Mouse (Mus musculus) forebrain, embryonic 16.5 days (tissue): Measurements from ENCODE around the gene Zfp110. TPM values are rescaled to one million over a fixed set of nuclear protein-coding genes. Genes with fewer than 3 reads are reported as not detected.
"Not testable (repeated sequence)": the region's sequence is repeated elsewhere in the genome, so short reads cannot be mapped to it uniquely, and the experiment has no call there.

Experiments
- ATAC-seq: fragments of 200-750 bp; cut with Nextera tagmentation; 2 replicates; pipeline ENCODE4 v1.8.0; 2017; ENCODE audit warnings: mild to moderate bottlenecking, moderate library complexity
- H3K27ac ChIP-seq: fragments of 300-500 bp; sonication (generic); 2 replicates; pipeline ENCODE4 v1.5.1; 2014; ENCODE audit warnings: low read length, control low read depth
- H3K27me3 ChIP-seq: fragments of 300-500 bp; sonication (generic); replicated peaks from 2 replicates; pipeline ENCODE4 v1.6.1; 2014; ENCODE audit warnings: low read length; ENCODE audit not compliant: control insufficient read depth, insufficient read depth
- H3K36me3 ChIP-seq: fragments of 300-500 bp; sonication (generic); 2 replicates; pipeline ENCODE4 v1.6.1; 2014; ENCODE audit not compliant: control insufficient read depth, insufficient read depth
- H3K4me1 ChIP-seq: fragments of 300-500 bp; sonication (generic); replicated peaks from 2 replicates; pipeline ENCODE4 v1.6.1; 2014; ENCODE audit warnings: low read length; ENCODE audit not compliant: control insufficient read depth, insufficient read depth
- H3K4me2 ChIP-seq: fragments of 300-500 bp; sonication (generic); 2 replicates; pipeline ENCODE4 v1.6.1; 2014; ENCODE audit warnings: mild to moderate bottlenecking, low read length, control low read depth
- H3K4me3 ChIP-seq: fragments of 300-500 bp; sonication (generic); replicated peaks from 2 replicates; pipeline ENCODE4 v1.5.1; 2014; ENCODE audit warnings: mild to moderate bottlenecking, low read length, control low read depth
- H3K9ac ChIP-seq: fragments of 300-500 bp; sonication (generic); replicated peaks from 2 replicates; pipeline ENCODE4 v1.6.1; 2014; ENCODE audit warnings: low read depth, low read length, control low read depth
- H3K9me3 ChIP-seq: fragments of 300-500 bp; sonication (generic); 2 replicates; pipeline ENCODE4 v1.6.1; 2016; ENCODE audit warnings: low read length; ENCODE audit not compliant: control insufficient read depth
- WGBS: fragments of 180-500 bp; shearing (Covaris S2); extraction: QIAGEN DNeasy Blood & Tissue Kit; methylation state at CpG from one replicate; pipeline ENCODE4 v1.1.7; 2014; 5-methylcytosine and 5-hydroxymethylcytosine counted together
- polyA plus RNA-seq: library from polyadenylated mRNA; unstranded; fragments of >200 nt; fragmentation: Nextera tagmentation; extraction: Ambion mirVana; gene quantifications from 2 replicates; pipeline ENCODE4 v1.2.1, GENCODE M21; 2015

The Zfp110 gene
- polyA plus RNA-seq, 1 experiment from 2014 or later, result 42.0 TPM

DNA sequence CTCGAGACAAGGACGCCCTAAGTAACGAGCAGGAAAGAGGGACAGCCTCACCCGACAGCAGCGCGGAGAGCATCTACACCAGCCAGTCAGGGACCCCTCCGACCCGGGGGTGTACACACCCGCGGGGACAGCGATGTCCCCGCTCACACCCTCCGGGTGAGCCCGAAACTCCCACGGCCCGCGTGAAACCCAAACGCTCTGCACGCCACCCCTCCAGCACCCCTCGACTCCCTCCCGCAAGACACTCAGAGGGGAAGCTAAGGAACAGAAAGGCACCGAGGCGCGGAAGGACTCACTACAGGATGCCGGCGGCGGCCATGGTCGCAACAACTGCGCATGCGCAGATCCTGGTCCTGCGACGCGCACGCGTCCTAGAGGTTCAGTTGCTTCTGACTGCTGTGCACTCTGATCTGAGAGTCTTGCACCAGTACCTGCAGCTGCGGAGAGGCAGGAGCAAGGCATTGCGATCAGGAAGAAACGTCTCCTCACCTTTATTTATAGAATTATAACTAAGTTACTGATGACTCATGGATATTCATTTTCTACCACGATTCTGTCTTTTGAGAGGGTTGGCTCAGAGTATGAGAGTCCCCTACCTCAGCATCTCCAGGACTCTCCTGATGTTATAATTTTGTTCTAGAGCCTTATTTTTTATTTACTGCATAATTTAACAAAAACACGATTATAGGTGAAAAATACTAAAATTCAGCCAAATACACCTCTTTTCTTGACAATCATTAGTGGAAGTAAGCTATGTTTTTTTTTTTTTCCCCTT is 15.9 kb upstream of the Zfp110 start, which contains the start of gene Zfp329:
Gene Zfp329 (minus strand): TSS at position 338 of the 775 bp plus-strand sequence.
- Histone ChIP-seq H3K36me3 (peaks cover 14% of the 10 kb centered on the region), H3K4me1 (peaks cover 8% of the 10 kb centered on the region), H3K27ac (peak within 1 kb of the TSS; percentile 94), H3K4me3 (peak within 1 kb of the TSS; percentile 90), H3K4me2 (peak within 1 kb of the TSS; percentile 80), H3K9ac (peak within 1 kb of the TSS; percentile 99), H3K27me3 (no peaks in the 10 kb centered on the region), H3K9me3 (peaks cover 21% of the 10 kb centered on the region)
- peak; percentile 98 for ATAC-seq
- under 1% methylated on average over 40 of the region's 40 CpGs for WGBS

DNA sequence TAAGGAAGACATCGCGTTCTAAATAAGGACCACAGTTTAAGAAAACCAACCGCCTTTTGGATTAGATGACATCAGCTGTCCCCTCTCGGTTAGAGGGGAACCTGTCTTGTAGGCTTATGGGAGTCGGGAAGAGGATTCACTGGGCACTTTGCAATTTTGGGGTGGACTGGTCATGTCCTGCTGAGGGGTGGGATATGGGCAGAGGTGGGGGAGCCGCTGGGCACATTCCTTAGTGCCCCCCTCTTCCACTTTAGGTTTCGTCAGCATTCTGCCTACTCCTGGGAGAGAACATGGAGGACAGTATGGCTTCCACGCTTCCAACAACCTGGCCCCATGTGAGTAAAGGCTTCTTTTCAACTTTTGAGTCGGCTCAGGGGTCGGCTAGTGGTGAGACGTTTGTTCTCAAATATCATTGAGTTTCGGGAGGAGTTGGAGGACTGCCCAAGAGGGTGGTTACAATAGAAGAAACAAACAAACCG is 671 bp downstream of the Zfp110 start:
- peaks cover 3% of the 10 kb centered on the region; the same call in 1 of the 2 replicates for H3K4me1 ChIP-seq
- peaks cover 31% of the 10 kb centered on the region for H3K9me3 ChIP-seq
- H3K9ac ChIP-seq, result peak overlapping the region; percentile 62
- peak; percentile 55 for ATAC-seq
- H3K27ac ChIP-seq, result peak overlapping the region; percentile 11
- H3K27me3 ChIP-seq, result no peaks in the 10 kb centered on the region
- H3K4me2 ChIP-seq, result peak overlapping the region; percentile 57
- 30% methylated on average over 13 of the region's 13 CpGs for WGBS
- peak overlapping the region; percentile 64 for H3K4me3 ChIP-seq
- H3K36me3 ChIP-seq, result peaks cover 37% of the 10 kb centered on the region

DNA sequence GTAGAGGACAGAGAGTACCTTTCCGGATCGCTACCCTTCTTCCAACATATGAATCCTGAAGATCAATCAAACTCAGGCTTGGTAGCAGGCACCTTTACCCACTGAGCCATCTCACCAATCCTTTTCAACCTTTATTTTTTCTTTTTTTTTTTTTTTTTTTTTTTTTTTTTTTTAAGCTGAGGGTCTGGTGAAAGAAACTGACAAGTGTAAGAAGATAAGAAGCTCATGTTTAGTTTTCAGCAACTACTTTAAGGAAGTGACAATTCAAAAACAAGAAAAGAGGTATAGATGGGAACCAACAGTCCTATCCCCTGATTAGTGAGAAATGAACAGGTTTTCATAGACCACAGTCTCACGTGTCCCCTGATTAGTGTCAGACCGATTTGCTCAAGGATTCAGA is 1.2 kb downstream of the Zfp110 start:
- H3K4me3 ChIP-seq, result peak overlapping the region; percentile 64
- peaks cover 42% of the 10 kb centered on the region for H3K36me3 ChIP-seq
- peak overlapping the region; percentile 57 for H3K4me2 ChIP-seq
- WGBS, result 96% methylated on average over 4 of the region's 4 CpGs
- peaks cover 33% of the 10 kb centered on the region for H3K9me3 ChIP-seq
- no peak overlapping the region for H3K9ac ChIP-seq
- peaks cover 3% of the 10 kb centered on the region; the same call in 1 of the 2 replicates for H3K4me1 ChIP-seq
- no peak overlapping the region for H3K27ac ChIP-seq
- no peaks in the 10 kb centered on the region for H3K27me3 ChIP-seq
- ATAC-seq, result no peak

DNA sequence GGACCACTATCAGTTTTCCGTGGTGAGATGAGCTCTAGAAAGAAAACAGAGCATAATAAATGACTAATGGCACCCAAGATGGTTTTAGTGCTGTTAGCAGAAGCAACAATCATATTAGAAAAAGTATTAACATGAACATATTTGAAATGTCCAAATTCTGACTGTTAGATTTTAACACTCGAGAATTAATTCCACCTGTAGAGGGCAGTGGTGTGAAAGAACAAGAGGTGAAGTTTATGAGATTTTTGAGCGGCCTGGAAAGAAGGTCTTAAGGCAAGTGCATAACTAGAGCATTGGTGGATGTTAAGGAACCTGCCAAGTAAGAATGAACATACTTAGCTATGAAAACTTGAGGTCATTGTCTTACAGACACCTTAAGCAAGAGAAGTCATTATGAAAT is 39.7 kb downstream of the Zfp110 start:
- WGBS, result 30% methylated on average over 3 of the region's 3 CpGs
- Histone ChIP-seq H3K27me3 (no peaks in the 10 kb centered on the region), H3K9ac (no peak overlapping the region), H3K4me2 (no peak overlapping the region), H3K4me3 (no peak overlapping the region), H3K27ac (no peak overlapping the region), H3K4me1 (no peaks in the 10 kb centered on the region), H3K36me3 (no peaks in the 10 kb centered on the region), H3K9me3 (peaks cover 1% of the 10 kb centered on the region; the same call in 1 of the 2 replicates)
- no peak for ATAC-seq

DNA sequence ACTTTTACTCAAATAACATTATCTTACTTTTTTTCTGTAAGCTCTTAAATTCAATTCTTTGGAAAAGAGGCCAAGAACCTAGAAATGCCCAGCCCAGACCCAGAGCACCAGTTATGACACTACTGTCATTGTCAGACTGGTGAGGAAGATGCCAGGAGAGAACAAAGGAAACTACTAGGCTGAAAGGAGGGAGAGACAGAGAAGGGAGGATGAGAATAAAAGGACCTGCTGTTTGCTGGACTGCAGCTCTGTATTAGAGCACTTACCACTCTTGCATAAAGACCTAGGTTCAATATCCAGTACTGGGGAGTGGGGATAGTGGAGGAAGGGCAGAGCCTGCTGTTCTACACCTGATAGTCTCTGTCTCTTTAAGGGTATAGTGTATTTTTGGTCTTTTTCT is 45.5 kb downstream of the Zfp110 start:
- H3K27me3 ChIP-seq, result no peaks in the 10 kb centered on the region
- H3K9me3 ChIP-seq, result no peaks in the 10 kb centered on the region
- H3K4me3 ChIP-seq, result no peak overlapping the region
- peaks cover 19% of the 10 kb centered on the region for H3K4me1 ChIP-seq
- H3K36me3 ChIP-seq, result 0 out of 2 replicates have a peak, but pooled peaks cover 3% of the 10 kb centered on the region
- H3K4me2 ChIP-seq, result no peak overlapping the region
- no peak overlapping the region for H3K9ac ChIP-seq
- ATAC-seq, result no peak
- no peak overlapping the region for H3K27ac ChIP-seq

DNA sequence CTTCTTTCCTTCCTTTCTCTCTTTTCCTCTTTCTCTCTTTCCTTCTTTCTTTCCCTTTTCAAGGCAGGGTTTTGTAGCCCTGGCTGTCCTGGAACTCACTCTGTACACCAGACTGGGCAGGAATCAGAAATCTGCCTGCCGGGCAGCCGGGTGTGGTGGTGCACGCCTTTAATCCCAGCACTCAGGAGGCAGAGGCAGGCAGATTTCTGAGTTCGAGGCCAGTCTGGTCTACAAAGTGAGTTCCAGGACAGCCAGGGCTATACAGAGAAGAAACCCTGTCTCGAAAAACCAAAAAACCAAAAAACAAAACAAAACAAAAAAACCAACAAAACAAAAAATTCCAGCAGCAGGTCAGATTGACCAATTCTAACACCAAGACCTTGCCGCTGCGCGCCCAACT is 45.9 kb downstream of the Zfp110 start:
- Histone ChIP-seq H3K4me1 (peaks cover 19% of the 10 kb centered on the region), H3K4me3 (peak overlapping the region; percentile 91), H3K4me2 (peak overlapping the region; percentile 89), H3K9ac (peak overlapping the region; percentile 89)
- H3K36me3 ChIP-seq, H3K9me3 ChIP-seq, H3K27ac ChIP-seq, H3K27me3 ChIP-seq: not testable (repeated sequence)
- peak; percentile 20 for ATAC-seq
- 44% methylated on average over 8 of the region's 8 CpGs for WGBS

DNA sequence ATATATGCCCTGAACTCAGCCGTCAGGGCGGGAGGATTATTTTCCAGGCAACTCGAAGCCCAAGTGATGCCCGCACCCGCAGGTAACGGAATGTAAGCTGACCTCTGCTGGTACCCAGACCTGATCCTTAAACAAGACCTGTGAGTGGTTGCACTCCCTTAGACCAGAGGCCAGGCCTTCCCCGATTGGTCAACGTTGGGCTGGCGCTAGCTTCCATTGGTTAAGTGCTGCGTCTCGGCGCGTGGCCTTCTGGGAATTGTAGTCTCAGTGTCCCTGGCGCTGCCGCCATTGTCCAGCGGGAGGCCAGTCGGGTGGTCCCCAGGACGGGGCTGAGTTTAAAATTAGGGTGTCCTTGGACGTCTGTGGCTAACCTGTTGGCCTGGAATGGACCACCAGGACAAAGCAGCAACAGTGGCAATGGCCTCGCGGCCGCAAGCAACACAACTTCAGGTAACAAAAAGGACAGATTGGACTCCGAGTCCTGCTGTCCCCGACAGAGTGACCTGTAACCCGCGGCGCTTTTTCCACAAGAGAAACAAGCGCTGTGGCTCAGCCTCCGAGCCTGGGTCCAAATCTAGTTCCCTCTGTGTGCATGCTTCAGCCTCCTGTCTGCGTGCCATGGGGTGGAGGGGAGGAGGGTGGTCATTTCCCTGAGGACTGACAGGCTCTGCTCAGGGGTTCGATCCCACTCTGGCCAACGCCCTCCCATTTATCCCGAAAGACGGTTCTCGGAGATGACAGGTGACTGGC is 46.5 kb downstream of the Zfp110 start, which contains the start of gene Zfp128:
Gene Zfp128 (plus strand): TSS at position 267 of the 750 bp plus-strand sequence.
- H3K27me3 ChIP-seq, result no peaks in the 10 kb centered on the region
- peak within 1 kb of the TSS; percentile 28; the same call in 1 of the 2 replicates for H3K27ac ChIP-seq
- H3K9ac ChIP-seq, result peak within 1 kb of the TSS; percentile 89
- peak within 1 kb of the TSS; percentile 89 for H3K4me2 ChIP-seq
- under 1% methylated on average over 35 of the region's 35 CpGs for WGBS
- ATAC-seq, result peak; percentile 99
- H3K4me1 ChIP-seq, result peaks cover 19% of the 10 kb centered on the region
- peak within 1 kb of the TSS; percentile 91 for H3K4me3 ChIP-seq
- H3K9me3 ChIP-seq, result no peaks in the 10 kb centered on the region
- peaks cover 11% of the 10 kb centered on the region for H3K36me3 ChIP-seq

DNA sequence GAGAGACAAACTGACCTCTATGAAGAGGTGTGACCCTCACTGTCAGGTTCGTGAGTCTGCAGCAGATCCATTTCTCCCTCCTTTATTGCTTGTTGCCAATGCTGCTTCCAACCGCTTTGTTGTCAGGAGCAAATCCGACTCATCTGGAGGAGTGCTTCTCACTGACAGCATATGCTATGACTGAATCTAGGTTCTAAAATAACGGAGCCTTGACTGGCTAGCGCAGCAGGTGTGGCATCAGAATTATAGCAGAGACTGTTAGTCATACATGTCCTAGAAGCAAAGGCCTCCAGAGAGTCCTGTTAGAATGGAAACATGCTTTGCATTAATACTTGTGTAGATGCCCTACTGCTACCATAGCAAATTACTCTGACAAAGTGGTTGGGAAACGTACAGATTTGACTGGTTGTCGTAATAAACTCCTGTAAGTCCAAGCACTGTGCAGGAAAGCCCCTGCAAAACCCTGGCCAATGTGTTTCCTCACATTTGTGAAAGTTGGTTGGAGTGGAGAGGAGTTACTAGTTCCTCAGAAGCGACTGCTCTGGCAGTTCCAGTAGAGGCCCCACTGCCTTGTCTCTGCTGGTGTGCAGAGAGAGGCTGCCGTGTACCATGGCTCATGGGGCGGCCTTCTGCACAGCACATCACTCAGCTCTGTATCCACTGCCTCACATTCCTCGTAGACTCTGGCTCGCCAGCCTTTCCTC is 52.2 kb downstream of the Zfp110 start:
- Histone ChIP-seq H3K4me3 (no peak overlapping the region), H3K36me3 (peaks cover 40% of the 10 kb centered on the region), H3K4me1 (peaks cover 13% of the 10 kb centered on the region), H3K9ac (no peak overlapping the region), H3K27me3 (no peaks in the 10 kb centered on the region), H3K4me2 (no peak overlapping the region), H3K27ac (no peak overlapping the region), H3K9me3 (no peaks in the 10 kb centered on the region)
- 93% methylated on average over 12 of the region's 12 CpGs for WGBS
- no peak for ATAC-seq

DNA sequence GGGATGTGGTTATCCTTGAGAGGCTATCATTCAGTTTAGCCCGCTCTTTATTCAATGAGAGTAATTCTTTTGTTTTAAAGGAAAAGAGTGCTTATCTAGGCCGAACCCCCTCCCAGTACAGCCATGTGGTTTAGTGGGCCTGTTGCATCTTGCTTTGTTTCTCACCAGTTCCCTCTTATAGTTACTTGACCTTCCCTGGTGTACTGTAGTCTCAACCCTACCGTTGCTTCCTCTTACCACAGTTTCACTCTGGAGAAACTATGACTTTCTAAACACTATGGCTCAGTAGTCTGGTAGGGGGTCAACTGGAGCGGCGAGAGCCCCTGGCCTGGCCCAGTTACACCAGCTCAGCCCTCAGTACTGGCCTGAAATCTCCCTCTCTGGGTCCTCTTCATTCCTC is 53.0 kb downstream of the Zfp110 start:
- WGBS, result 95% methylated on average over 5 of the region's 5 CpGs
- no peak overlapping the region for H3K4me2 ChIP-seq
- no peak for ATAC-seq

More for the DNA sequence above, 53.0 kb downstream of the Zfp110 start:
- Histone ChIP-seq H3K27ac (no peak overlapping the region), H3K27me3 (no peaks in the 10 kb centered on the region), H3K9ac (no peak overlapping the region), H3K4me3 (no peak overlapping the region), H3K9me3 (no peaks in the 10 kb centered on the region), H3K36me3 (peaks cover 41% of the 10 kb centered on the region), H3K4me1 (peaks cover 4% of the 10 kb centered on the region)
